Mouse (Mus musculus): ENCODE data around the gene Poll. TPM values are rescaled to one million over a fixed set of nuclear protein-coding genes. Genes with fewer than 3 reads are reported as not detected.
A peak's percentile ranks its signal among the peaks of the same experiment; 100 is the strongest.

Poll gene
- polyA plus RNA-seq (2015; fragmentation: Nextera tagmentation; extraction: Ambion mirVana): 11.1 and 14.6 TPM in 2 replicates

- peaks cover 14% of the 10 kb centered on the region for H3K4me1 ChIP-seq (ENCODE audit: control insufficient read depth, insufficient read depth, low read depth, low read length)
- peak; percentile 92 for ATAC-seq
- H3K36me3 ChIP-seq (ENCODE audit: control insufficient read depth, insufficient read depth, low read length): no peaks in the 10 kb centered on the region
- peak within 1 kb of the TSS; percentile 99 for H3K4me2 ChIP-seq (ENCODE audit: low read length)
- peak within 1 kb of the TSS; percentile 59 for H3K27ac ChIP-seq (ENCODE audit: low read depth, low read length)
- under 1% methylated on average over 28 of the region's 35 CpGs for WGBS
- peak within 1 kb of the TSS; percentile 77 for H3K9ac ChIP-seq (ENCODE audit: low read depth, low read length)
- H3K4me3 ChIP-seq (ENCODE audit: low read length): peak within 1 kb of the TSS; percentile 83
- no peaks in the 10 kb centered on the region for H3K27me3 ChIP-seq (replicated peaks; ENCODE audit: control insufficient read depth, insufficient read depth, low read length)
- H3K9me3 ChIP-seq (ENCODE audit: control insufficient read depth, low read length): no peaks in the 10 kb centered on the region
These were observed at the start of gene Poll, which contains the start of gene Gm17018 for GRCm38 (mm10) chr19:45560153-45560890. TSS of gene Poll (minus strand) at chr19:45560531. TSS of gene Gm17018 (plus strand) at chr19:45560615.

DNA sequence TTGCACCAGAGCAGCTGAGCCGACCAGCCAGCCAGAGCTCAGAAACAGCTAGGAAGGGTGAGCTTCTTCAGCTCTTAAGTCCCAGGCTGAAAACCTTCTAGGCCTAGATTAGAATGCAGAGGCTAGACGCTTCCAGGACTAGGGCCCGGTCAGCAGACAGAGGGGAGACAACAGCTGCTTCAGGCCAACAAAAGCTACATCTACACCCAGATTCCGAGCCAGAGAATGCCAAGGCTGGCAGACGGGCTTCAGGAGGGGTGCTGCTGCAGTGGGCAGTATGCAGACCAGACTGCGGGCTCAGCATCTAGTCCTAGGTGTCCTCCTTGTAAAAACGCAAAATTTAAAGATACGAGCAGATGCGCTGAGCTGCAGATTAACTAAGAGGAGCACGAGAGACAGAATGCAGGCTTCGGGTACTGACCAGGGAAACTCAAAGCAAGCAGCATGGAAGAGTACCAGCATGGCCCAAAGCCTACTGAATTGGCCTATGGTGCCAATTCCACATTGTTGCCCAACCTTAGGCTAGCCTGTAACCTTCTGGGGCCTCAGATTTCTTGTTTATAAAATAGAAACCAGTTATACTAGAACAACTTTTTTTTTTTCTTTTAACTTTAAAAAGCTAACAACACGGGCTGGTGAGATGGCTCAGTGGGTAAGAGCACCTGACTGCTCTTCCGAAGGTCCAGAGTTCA lies 48.5 kb upstream of the Poll start:
- H3K27me3 ChIP-seq (replicated peaks; ENCODE audit: control insufficient read depth, insufficient read depth, low read length): no peaks in the 10 kb centered on the region; the same call in 1 of the 2 replicates
- H3K4me1 ChIP-seq (ENCODE audit: control insufficient read depth, insufficient read depth, low read depth, low read length): no peaks in the 10 kb centered on the region
- H3K9me3 ChIP-seq (ENCODE audit: control insufficient read depth, low read length): no peaks in the 10 kb centered on the region
- 0 out of 2 replicates have a peak, but pooled peaks cover 5% of the 10 kb centered on the region for H3K36me3 ChIP-seq (ENCODE audit: control insufficient read depth, insufficient read depth, low read length)
- no peak overlapping the region for H3K4me2 ChIP-seq (ENCODE audit: low read length)
- no peak overlapping the region for H3K9ac ChIP-seq (ENCODE audit: low read depth, low read length)
- WGBS: 78% methylated on average over 13 of the region's 13 CpGs
- no peak overlapping the region for H3K4me3 ChIP-seq (ENCODE audit: low read length)
- H3K27ac ChIP-seq (ENCODE audit: low read depth, low read length): no peak overlapping the region
- no peak for ATAC-seq

GRCm38 (mm10) chr19:45607479-45607878 lies 47.1 kb upstream of the Poll start:
- H3K9ac ChIP-seq (ENCODE audit: low read depth, low read length): 0 out of 2 replicates have a peak overlapping the region, but pooled peaks have one; percentile 13
- ATAC-seq: no peak
- H3K27me3 ChIP-seq (replicated peaks; ENCODE audit: control insufficient read depth, insufficient read depth, low read length): no peaks in the 10 kb centered on the region; the same call in 1 of the 2 replicates
- H3K36me3 ChIP-seq (ENCODE audit: control insufficient read depth, insufficient read depth, low read length): no peaks in the 10 kb centered on the region
- no peak overlapping the region for H3K27ac ChIP-seq (ENCODE audit: low read depth, low read length)
- H3K4me2 ChIP-seq (ENCODE audit: low read length): no peak overlapping the region
- H3K9me3 ChIP-seq (ENCODE audit: control insufficient read depth, low read length): no peaks in the 10 kb centered on the region
- 14% methylated on average over 7 of the region's 7 CpGs for WGBS
- H3K4me3 ChIP-seq (ENCODE audit: low read length): no peak overlapping the region
- no peaks in the 10 kb centered on the region for H3K4me1 ChIP-seq (ENCODE audit: control insufficient read depth, insufficient read depth, low read depth, low read length)

GRCm38 (mm10) chr19:45606701-45607100 lies 46.4 kb upstream of the Poll start:
- no peak overlapping the region for H3K9ac ChIP-seq (ENCODE audit: low read depth, low read length)
- 0 out of 2 replicates have a peak, but pooled peaks cover 2% of the 10 kb centered on the region for H3K36me3 ChIP-seq (ENCODE audit: control insufficient read depth, insufficient read depth, low read length)
- H3K4me1 ChIP-seq (ENCODE audit: control insufficient read depth, insufficient read depth, low read depth, low read length): no peaks in the 10 kb centered on the region
- H3K27me3 ChIP-seq (replicated peaks; ENCODE audit: control insufficient read depth, insufficient read depth, low read length): no peaks in the 10 kb centered on the region; the same call in 1 of the 2 replicates
- H3K27ac ChIP-seq (ENCODE audit: low read depth, low read length): no peak overlapping the region
- 74% methylated on average over 4 of the region's 4 CpGs for WGBS
- no peak overlapping the region for H3K4me3 ChIP-seq (ENCODE audit: low read length)
- H3K4me2 ChIP-seq (ENCODE audit: low read length): no peak overlapping the region
- ATAC-seq: no peak
- H3K9me3 ChIP-seq (ENCODE audit: control insufficient read depth, low read length): no peaks in the 10 kb centered on the region

DNA sequence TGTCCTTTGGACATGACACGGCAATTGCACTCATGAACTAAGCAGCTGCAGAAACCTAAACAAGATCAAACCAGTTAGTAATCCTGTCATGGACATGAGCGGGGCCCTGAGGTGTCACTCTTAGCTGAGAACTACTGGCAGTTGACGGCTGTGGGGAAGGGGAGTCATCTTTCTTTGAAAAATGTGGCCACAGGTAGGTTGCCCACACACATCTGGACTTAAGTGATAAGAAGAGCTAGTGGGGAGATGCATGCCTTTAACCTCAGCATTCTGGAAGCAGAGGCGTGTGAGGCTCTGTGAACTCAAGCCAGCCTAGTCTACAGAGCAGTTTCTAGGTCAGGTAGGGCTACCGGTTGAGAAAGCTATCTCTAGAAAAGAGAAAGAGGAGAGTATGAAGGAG lies 42.3 kb upstream of the Poll start:
- WGBS: 93% methylated on average over 5 of the region's 5 CpGs
- no peak overlapping the region for H3K9ac ChIP-seq (ENCODE audit: low read depth, low read length)
- H3K4me1 ChIP-seq (ENCODE audit: control insufficient read depth, insufficient read depth, low read depth, low read length): no peaks in the 10 kb centered on the region
- H3K36me3 ChIP-seq (ENCODE audit: control insufficient read depth, insufficient read depth, low read length): 0 out of 2 replicates have a peak, but pooled peaks cover 2% of the 10 kb centered on the region
- H3K27me3 ChIP-seq (replicated peaks; ENCODE audit: control insufficient read depth, insufficient read depth, low read length): peaks cover 3% of the 10 kb centered on the region; the same call in 1 of the 2 replicates
- H3K9me3 ChIP-seq (ENCODE audit: control insufficient read depth, low read length): no peaks in the 10 kb centered on the region
- ATAC-seq: no peak
- no peak overlapping the region for H3K4me3 ChIP-seq (ENCODE audit: low read length)
- no peak overlapping the region for H3K4me2 ChIP-seq (ENCODE audit: low read length)
- H3K27ac ChIP-seq (ENCODE audit: low read depth, low read length): no peak overlapping the region

DNA sequence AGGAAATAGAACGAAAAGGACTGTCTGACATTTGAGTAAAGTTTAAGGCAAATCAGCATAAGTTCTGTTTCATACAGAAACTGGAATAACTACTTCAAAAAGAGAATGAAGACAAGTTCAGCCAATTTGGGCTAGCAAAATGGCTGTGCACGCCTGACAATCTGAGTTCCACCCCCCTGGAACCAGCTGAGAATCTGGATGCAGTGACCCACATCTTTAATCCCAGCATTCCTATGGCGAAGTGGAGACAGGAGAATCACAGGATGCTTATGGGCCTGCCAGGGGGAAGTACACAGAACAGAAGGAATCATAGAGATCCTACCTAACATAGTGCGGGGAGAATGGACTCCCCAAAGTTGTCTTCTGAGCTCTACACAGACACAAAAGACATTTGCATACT lies 36.8 kb upstream of the Poll start:
- 71% methylated on average over 4 of the region's 4 CpGs for WGBS
- Histone ChIP-seq H3K27me3 (replicated peaks; ENCODE audit: control insufficient read depth, insufficient read depth, low read length) (peaks cover 3% of the 10 kb centered on the region; the same call in 1 of the 2 replicates), H3K36me3 (ENCODE audit: control insufficient read depth, insufficient read depth, low read length) (0 out of 2 replicates have a peak, but pooled peaks cover 2% of the 10 kb centered on the region)

GRCm38 (mm10) chr19:45596434-45596833 lies 36.1 kb upstream of the Poll start:
- Histone ChIP-seq H3K4me3 (ENCODE audit: low read length) (no peak overlapping the region), H3K27me3 (replicated peaks; ENCODE audit: control insufficient read depth, insufficient read depth, low read length) (peaks cover 3% of the 10 kb centered on the region; the same call in 1 of the 2 replicates), H3K4me1 (ENCODE audit: control insufficient read depth, insufficient read depth, low read depth, low read length) (peaks cover 13% of the 10 kb centered on the region), H3K36me3 (ENCODE audit: control insufficient read depth, insufficient read depth, low read length) (no peaks in the 10 kb centered on the region), H3K9ac (ENCODE audit: low read depth, low read length) (no peak overlapping the region), H3K9me3 (ENCODE audit: control insufficient read depth, low read length) (no peaks in the 10 kb centered on the region), H3K4me2 (ENCODE audit: low read length) (no peak overlapping the region), H3K27ac (ENCODE audit: low read depth, low read length) (no peak overlapping the region)
- 41% methylated on average over 6 of the region's 6 CpGs for WGBS
- peak; percentile 19; the same call in 1 of the 2 replicates for ATAC-seq

More for the DNA sequence above, 36.8 kb upstream of the Poll start:
- no peak overlapping the region for H3K9ac ChIP-seq (ENCODE audit: low read depth, low read length)
- no peak overlapping the region for H3K4me3 ChIP-seq (ENCODE audit: low read length)
- H3K4me2 ChIP-seq (ENCODE audit: low read length): no peak overlapping the region
- no peak overlapping the region for H3K27ac ChIP-seq (ENCODE audit: low read depth, low read length)
- H3K9me3 ChIP-seq (ENCODE audit: control insufficient read depth, low read length): no peaks in the 10 kb centered on the region
- ATAC-seq: no peak
- H3K4me1 ChIP-seq (ENCODE audit: control insufficient read depth, insufficient read depth, low read depth, low read length): peaks cover 10% of the 10 kb centered on the region

- Histone ChIP-seq H3K4me3 (ENCODE audit: low read length) (no peak overlapping the region), H3K9ac (ENCODE audit: low read depth, low read length) (no peak overlapping the region), H3K4me2 (ENCODE audit: low read length) (no peak overlapping the region), H3K27me3 (replicated peaks; ENCODE audit: control insufficient read depth, insufficient read depth, low read length) (peaks cover 3% of the 10 kb centered on the region; the same call in 1 of the 2 replicates), H3K27ac (ENCODE audit: low read depth, low read length) (no peak overlapping the region), H3K9me3 (ENCODE audit: control insufficient read depth, low read length) (no peaks in the 10 kb centered on the region), H3K36me3 (ENCODE audit: control insufficient read depth, insufficient read depth, low read length) (no peaks in the 10 kb centered on the region), H3K4me1 (ENCODE audit: control insufficient read depth, insufficient read depth, low read depth, low read length) (peaks cover 13% of the 10 kb centered on the region)
- ATAC-seq: peak; percentile 80
- 10% methylated on average over 7 of the region's 7 CpGs for WGBS
These were observed 35.7 kb upstream of the Poll start for GRCm38 (mm10) chr19:45596019-45596418.

DNA sequence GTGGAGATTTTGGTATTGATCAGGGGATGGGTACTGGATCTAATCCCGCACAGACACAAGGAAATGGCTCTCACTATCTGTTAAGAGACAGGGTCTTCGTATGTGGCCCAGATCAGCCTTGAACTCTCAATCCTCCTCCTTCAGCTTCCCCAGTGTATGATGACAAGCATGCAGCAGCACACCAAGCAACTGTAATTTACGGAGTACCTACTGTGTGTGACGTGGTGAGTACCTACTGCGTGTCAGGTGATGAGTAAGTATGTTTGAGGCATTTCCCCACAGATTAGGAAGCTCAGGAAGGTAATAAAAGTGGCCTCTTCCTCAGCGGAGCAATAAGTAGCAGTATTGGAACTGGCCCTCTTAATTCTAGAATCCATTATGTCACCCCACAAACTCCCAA lies 35.1 kb upstream of the Poll start:
- no peak for ATAC-seq
- Histone ChIP-seq H3K9ac (ENCODE audit: low read depth, low read length) (no peak overlapping the region), H3K27me3 (replicated peaks; ENCODE audit: control insufficient read depth, insufficient read depth, low read length) (peaks cover 3% of the 10 kb centered on the region; the same call in 1 of the 2 replicates), H3K27ac (ENCODE audit: low read depth, low read length) (no peak overlapping the region), H3K36me3 (ENCODE audit: control insufficient read depth, insufficient read depth, low read length) (no peaks in the 10 kb centered on the region), H3K4me3 (ENCODE audit: low read length) (no peak overlapping the region), H3K4me1 (ENCODE audit: control insufficient read depth, insufficient read depth, low read depth, low read length) (peaks cover 13% of the 10 kb centered on the region), H3K9me3 (ENCODE audit: control insufficient read depth, low read length) (no peaks in the 10 kb centered on the region), H3K4me2 (ENCODE audit: low read length) (no peak overlapping the region)
- WGBS: 89% methylated on average over 6 of the region's 6 CpGs

Measured in hindbrain, embryonic 16.5 days (tissue).